Mouse (Mus musculus) limb, embryonic 11.5 days (tissue): ENCODE results near the gene Patj. TPM values are rescaled to one million over a fixed set of nuclear protein-coding genes. Genes with fewer than 3 reads are reported as not detected.
"Not testable (repeated sequence)": the region's sequence is repeated elsewhere in the genome, so short reads cannot be mapped to it uniquely, and the experiment has no call there.

Source experiments
- ATAC-seq: fragments of 200-750 bp; cut with Nextera tagmentation; 2 replicates; pipeline ENCODE4 v1.8.0; 2017; ENCODE audit warnings: low read depth; ENCODE audit not compliant: insufficient number of reproducible peaks, low FRiP score, low TSS enrichment
- DNase-seq: peaks from one replicate; pipeline ENCODE4 v3.0.0-alpha.2; 2015; ENCODE audit warnings: low spot score
- H3K27ac ChIP-seq: fragments of 300-500 bp; sonication (generic); replicated peaks from 2 replicates; pipeline ENCODE4 v1.5.1; 2014; ENCODE audit warnings: low read depth, mild to moderate bottlenecking, low read length
- H3K27me3 ChIP-seq: fragments of 300-500 bp; sonication (generic); 2 replicates; pipeline ENCODE4 v1.6.1; 2014; ENCODE audit warnings: mild to moderate bottlenecking, low read length, mixed read lengths; ENCODE audit not compliant: control insufficient read depth, insufficient read depth
- H3K36me3 ChIP-seq: fragments of 300-500 bp; sonication (generic); 2 replicates; pipeline ENCODE4 v1.6.1; 2014; ENCODE audit warnings: mild to moderate bottlenecking, low read length, moderate library complexity, mixed read lengths; ENCODE audit not compliant: control insufficient read depth, insufficient read depth
- H3K4me1 ChIP-seq: fragments of 300-500 bp; sonication (generic); 2 replicates; pipeline ENCODE4 v1.6.1; 2014; ENCODE audit warnings: low read length, mixed read lengths; ENCODE audit not compliant: control insufficient read depth, insufficient read depth
- H3K4me2 ChIP-seq: fragments of 300-500 bp; sonication (generic); 2 replicates; pipeline ENCODE4 v1.6.1; 2014; ENCODE audit warnings: low read depth, mild to moderate bottlenecking, moderate library complexity; ENCODE audit not compliant: severe bottlenecking
- H3K4me3 ChIP-seq: fragments of 300-500 bp; sonication (generic); 2 replicates; pipeline ENCODE4 v1.5.1; 2014; ENCODE audit warnings: low read depth, low read length
- H3K9ac ChIP-seq: fragments of 300-500 bp; sonication (generic); 2 replicates; pipeline ENCODE4 v1.6.1; 2014; ENCODE audit warnings: mild to moderate bottlenecking, low read length
- H3K9me3 ChIP-seq: fragments of 300-500 bp; sonication (generic); 2 replicates; pipeline ENCODE4 v1.6.1; 2016; ENCODE audit warnings: low read length; ENCODE audit not compliant: control insufficient read depth
- WGBS: fragments of 180-500 bp; shearing (Covaris S2); extraction: QIAGEN DNeasy Blood & Tissue Kit; methylation state at CpG from one replicate; pipeline ENCODE4 v1.1.7; 2014; 5-methylcytosine and 5-hydroxymethylcytosine counted together
- polyA plus RNA-seq: library from polyadenylated mRNA; unstranded; fragments of >200 nt; fragmentation: Nextera tagmentation; extraction: Ambion mirVana; gene quantifications from 2 replicates; pipeline ENCODE4 v1.2.1, GENCODE M21; 2014

Patj gene
- polyA plus RNA-seq, 1 experiment from 2014 or later = 19.4 TPM

- H3K27me3 ChIP-seq = no peaks in the 10 kb centered on the region
- 21% methylated on average over 6 of the region's 6 CpGs for WGBS
- no peaks in the 10 kb centered on the region for H3K4me1 ChIP-seq
- no peak overlapping the region for H3K4me3 ChIP-seq
- H3K27ac ChIP-seq = no peak overlapping the region
- DNase-seq = no peak
- ATAC-seq = no peak
- no peak overlapping the region for H3K4me2 ChIP-seq
- H3K36me3 ChIP-seq = no peaks in the 10 kb centered on the region
- H3K9ac ChIP-seq = no peak overlapping the region
- no peaks in the 10 kb centered on the region for H3K9me3 ChIP-seq
These were observed 5.5 kb downstream of the Patj start for GRCm38 (mm10) chr4:98400926-98401583.

DNA sequence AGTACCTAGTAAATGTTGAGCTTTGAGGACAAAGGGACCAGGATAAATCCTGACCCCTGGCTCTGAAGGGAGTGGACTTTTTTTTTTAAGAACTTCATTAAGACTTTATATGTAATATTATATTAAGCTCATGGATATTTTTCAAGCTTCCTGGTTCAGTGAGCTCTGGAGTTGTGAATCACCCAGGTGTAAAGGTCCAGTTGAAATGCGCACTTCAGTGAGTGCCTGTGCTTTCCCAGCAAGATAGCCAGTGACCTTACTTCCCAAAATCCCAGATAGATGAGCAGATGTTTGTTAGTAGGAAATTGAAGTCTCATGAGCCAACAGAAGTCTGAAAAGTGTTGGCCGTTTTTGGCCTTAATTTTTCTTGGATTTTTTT is 6.0 kb downstream of the Patj start:
- 78% methylated on average over 2 of the region's 2 CpGs for WGBS
- H3K4me1 ChIP-seq = no peaks in the 10 kb centered on the region
- ATAC-seq (no peak), DNase-seq (no peak)
- no peak overlapping the region for H3K4me3 ChIP-seq
- no peak overlapping the region for H3K27ac ChIP-seq
- H3K9ac ChIP-seq = no peak overlapping the region
- no peaks in the 10 kb centered on the region for H3K27me3 ChIP-seq
- H3K36me3 ChIP-seq = no peaks in the 10 kb centered on the region
- H3K9me3 ChIP-seq = no peaks in the 10 kb centered on the region
- no peak overlapping the region for H3K4me2 ChIP-seq

- H3K27ac ChIP-seq = no peak overlapping the region
- H3K27me3 ChIP-seq = no peaks in the 10 kb centered on the region
- DNase-seq (no peak), ATAC-seq (no peak)
- H3K4me1 ChIP-seq = no peaks in the 10 kb centered on the region
- no peak overlapping the region for H3K9ac ChIP-seq
- 0 out of 2 replicates have a peak, but pooled peaks cover 2% of the 10 kb centered on the region for H3K36me3 ChIP-seq
- H3K4me2 ChIP-seq = no peak overlapping the region
- no peak overlapping the region for H3K4me3 ChIP-seq
- H3K9me3 ChIP-seq = no peaks in the 10 kb centered on the region
- 89% methylated on average over 4 of the region's 4 CpGs for WGBS
These were observed 7.9 kb downstream of the Patj start for GRCm38 (mm10) chr4:98403492-98403891.

DNA sequence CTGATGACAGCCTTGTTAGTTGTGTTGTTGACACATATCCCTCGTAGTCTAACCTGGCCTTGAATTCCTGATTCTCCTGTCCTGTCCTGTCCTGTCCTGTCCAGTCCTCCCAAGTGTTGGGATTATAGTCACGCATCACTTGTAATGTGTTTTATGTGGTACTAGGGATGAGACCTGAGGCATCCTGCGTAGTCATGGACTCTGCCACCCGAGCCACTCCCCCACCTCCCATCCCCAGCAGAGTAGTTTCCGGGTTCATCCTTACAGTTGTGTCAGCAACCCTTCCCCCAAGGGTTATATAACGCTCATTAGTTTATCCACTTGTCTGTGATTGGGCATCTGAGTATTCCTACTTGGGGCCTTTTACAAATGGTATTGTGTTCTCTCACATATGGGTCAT is 8.8 kb downstream of the Patj start:
- Histone ChIP-seq H3K4me3 (no peak overlapping the region), H3K4me2 (no peak overlapping the region), H3K36me3 (0 out of 2 replicates have a peak, but pooled peaks cover 2% of the 10 kb centered on the region), H3K27me3 (no peaks in the 10 kb centered on the region), H3K9ac (no peak overlapping the region), H3K4me1 (no peaks in the 10 kb centered on the region), H3K9me3 (no peaks in the 10 kb centered on the region), H3K27ac (no peak overlapping the region)
- 93% methylated on average over 6 of the region's 6 CpGs for WGBS
- ATAC-seq (no peak), DNase-seq (no peak)

- ATAC-seq (no peak), DNase-seq (no peak)
- 90% methylated on average over 4 of the region's 4 CpGs for WGBS
- Histone ChIP-seq H3K27me3 (no peaks in the 10 kb centered on the region), H3K4me1 (no peaks in the 10 kb centered on the region), H3K4me3 (no peak overlapping the region), H3K36me3 (0 out of 2 replicates have a peak, but pooled peaks cover 2% of the 10 kb centered on the region), H3K27ac (no peak overlapping the region), H3K9ac (no peak overlapping the region), H3K9me3 (no peaks in the 10 kb centered on the region), H3K4me2 (no peak overlapping the region)
These were observed 12.9 kb downstream of the Patj start for GRCm38 (mm10) chr4:98408455-98408854.

DNA sequence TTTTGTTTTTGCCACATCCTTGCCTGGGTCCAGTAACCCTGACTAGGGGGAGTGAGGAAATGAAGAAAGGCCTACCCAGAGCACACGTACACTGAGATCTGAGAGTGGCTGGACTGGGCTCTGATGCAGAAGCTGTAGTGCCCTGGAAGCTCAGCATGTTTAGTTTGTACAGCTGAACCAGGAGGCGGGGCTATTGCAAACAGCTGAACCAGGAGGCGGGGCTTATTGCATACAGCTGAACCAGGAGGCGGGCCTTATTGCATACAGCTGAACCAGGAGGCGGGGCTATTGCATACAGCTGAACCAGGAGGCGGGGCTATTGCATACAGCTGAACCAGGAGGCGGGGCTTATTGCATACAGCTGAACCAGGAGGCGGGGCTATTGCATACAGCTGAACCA is 19.6 kb downstream of the Patj start:
- H3K36me3 ChIP-seq, H3K4me1 ChIP-seq, H3K4me3 ChIP-seq, ATAC-seq, DNase-seq, H3K4me2 ChIP-seq, H3K27ac ChIP-seq, H3K9me3 ChIP-seq, H3K27me3 ChIP-seq, H3K9ac ChIP-seq: not testable (repeated sequence)
- WGBS = 97% methylated on average over 8 of the region's 8 CpGs

- Histone ChIP-seq H3K27ac (no peak overlapping the region), H3K4me1 (no peaks in the 10 kb centered on the region), H3K9me3 (no peaks in the 10 kb centered on the region), H3K36me3 (no peaks in the 10 kb centered on the region), H3K27me3 (no peaks in the 10 kb centered on the region), H3K4me2 (no peak overlapping the region), H3K4me3 (no peak overlapping the region), H3K9ac (no peak overlapping the region)
- 90% methylated on average over 8 of the region's 8 CpGs for WGBS
- no peak for DNase-seq
- no peak for ATAC-seq
These were observed 32.8 kb downstream of the Patj start for GRCm38 (mm10) chr4:98428371-98428770.

DNA sequence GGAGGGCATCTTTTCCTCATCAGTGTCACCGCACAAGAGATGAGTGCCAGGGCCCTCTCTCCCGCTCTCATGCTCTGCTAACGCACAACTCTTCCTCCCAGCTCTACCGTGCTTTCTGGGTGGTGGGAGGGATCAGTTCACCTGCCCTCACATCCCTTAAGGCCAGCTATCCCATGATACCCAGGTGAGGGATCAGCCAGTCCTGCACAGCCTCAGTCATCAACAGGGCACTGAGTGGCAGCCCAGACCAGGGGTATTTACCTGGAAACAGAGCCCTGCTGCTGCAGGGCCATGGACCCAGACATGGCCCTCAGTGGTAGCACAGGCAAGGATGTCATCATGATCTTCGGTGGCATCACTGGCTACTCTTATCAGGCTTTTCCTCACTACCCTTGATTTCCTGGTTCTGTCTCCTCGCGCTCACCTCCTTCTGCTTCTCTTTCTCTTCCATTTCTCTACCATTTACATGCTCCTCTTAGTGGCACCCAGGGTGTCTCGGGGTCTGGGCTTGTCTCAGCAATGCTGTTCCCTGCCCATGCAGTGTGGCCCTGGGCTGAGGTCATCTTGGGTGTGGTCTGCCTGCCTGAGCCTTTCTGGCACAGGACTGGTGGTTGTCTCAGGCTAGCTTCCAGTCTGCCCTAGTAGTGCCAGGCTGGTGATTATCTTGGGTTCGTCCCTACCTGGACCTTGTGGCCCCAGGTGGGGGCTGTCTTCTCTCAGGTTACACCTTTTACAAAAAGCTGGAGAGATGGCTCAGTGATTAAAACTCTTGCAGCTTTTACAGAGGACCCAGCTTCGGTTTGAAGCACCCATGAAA is 40.3 kb downstream of the Patj start:
- H3K9me3 ChIP-seq = no peaks in the 10 kb centered on the region
- DNase-seq (no peak), ATAC-seq (no peak)
- no peak overlapping the region for H3K4me3 ChIP-seq
- peaks cover 6% of the 10 kb centered on the region; the same call in 1 of the 2 replicates for H3K4me1 ChIP-seq
- no peak overlapping the region for H3K9ac ChIP-seq
- no peaks in the 10 kb centered on the region for H3K27me3 ChIP-seq
- H3K36me3 ChIP-seq = no peaks in the 10 kb centered on the region
- no peak overlapping the region for H3K4me2 ChIP-seq
- no peak overlapping the region for H3K27ac ChIP-seq
- 87% methylated on average over 10 of the region's 10 CpGs for WGBS
